Mouse (Mus musculus) ovary, postnatal 36 days (tissue): Measurements from ENCODE around the gene Gxylt1.
"Not testable (repeated sequence)": the region's sequence is repeated elsewhere in the genome, so short reads cannot be mapped to it uniquely, and the experiment has no call there.

Source experiments
- DNase-seq: peaks from one replicate; pipeline ENCODE4 v3.0.0; 2022; ENCODE audit warnings: low spot score, mixed read lengths

The Gxylt1 gene

GRCm38 (mm10) chr15:93274679-93275583 lies at the start of gene Gxylt1:
Gene Gxylt1 (minus strand): TSS chr15:93275179.
- DNase-seq: peak; percentile 100

- no peak for DNase-seq
Measured at GRCm38 (mm10) chr15:93318781-93319180, 43.8 kb upstream of the Gxylt1 start.

GRCm38 (mm10) chr15:93310304-93310703 lies 35.3 kb upstream of the Gxylt1 start:
- DNase-seq: not testable (repeated sequence)

DNA sequence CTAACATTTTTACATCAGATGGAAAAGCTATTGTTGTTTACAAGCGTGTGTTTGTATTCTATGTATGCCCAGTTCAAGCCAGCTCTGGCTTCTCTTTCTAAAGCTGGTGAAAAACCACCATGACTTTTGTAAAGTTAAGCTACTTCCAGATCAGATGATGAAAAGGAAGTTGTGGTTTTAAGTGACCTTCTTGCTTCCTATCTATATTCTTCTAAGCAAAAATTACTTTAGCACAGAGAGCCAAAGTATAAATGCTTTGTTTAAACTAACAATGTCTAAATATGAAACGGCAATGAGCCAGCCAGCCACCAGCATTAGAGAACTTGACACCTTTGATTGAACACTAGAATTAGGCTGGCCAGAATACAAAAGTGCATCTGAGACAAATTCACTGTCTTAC lies 23.2 kb upstream of the Gxylt1 start:
- DNase-seq: no peak

GRCm38 (mm10) chr15:93294483-93294882 lies 19.5 kb upstream of the Gxylt1 start:
- no peak for DNase-seq

- DNase-seq: no peak
Measured at GRCm38 (mm10) chr15:93288321-93288720, 13.3 kb upstream of the Gxylt1 start.

- no peak for DNase-seq
Measured at GRCm38 (mm10) chr15:93287628-93288027, 12.6 kb upstream of the Gxylt1 start.

- DNase-seq: no peak
Measured at GRCm38 (mm10) chr15:93285244-93285643, 10.3 kb upstream of the Gxylt1 start.

- DNase-seq: no peak
Measured at GRCm38 (mm10) chr15:93284326-93284725, 9.3 kb upstream of the Gxylt1 start.

GRCm38 (mm10) chr15:93283349-93283748 lies 8.4 kb upstream of the Gxylt1 start:
- no peak for DNase-seq

DNA sequence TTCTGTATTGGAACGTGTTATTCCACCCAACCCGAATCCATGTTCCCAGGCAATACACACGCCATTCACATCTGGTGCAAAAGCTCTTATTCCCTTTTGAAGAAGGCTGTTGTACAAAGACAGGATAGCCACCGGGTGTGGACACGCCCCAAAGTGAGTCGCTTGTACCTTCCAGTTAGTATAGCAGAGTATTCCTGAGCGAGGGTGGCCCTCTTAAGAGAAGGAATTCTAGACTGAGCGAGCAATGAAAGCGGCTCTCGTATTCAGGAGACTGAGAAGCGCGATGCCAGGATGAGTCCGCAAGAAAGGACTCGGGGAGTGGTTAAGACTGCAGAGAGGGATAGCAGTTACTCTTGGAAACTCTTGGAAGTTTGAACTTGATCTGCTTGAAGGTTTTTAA lies 1.3 kb upstream of the Gxylt1 start:
- no peak for DNase-seq

DNA sequence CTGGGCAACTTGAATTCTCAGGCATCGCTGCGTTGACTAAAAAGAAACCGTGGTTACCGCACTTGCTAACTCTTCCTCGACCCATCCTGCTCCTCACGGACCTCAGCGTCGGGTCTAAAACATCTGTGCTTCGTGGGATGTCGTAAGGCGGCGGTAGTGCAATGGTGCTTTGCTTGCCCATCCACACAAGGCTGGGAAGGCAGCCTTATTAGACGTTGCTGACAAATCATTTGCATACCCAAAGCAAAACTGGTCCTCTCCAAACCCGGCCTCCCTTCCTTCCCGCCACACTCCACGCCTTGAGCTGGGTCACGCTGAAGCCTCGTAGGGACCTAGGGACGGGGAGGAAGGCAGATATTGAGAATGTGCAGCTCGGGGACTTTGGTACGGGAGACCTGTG lies 644 bp upstream of the Gxylt1 start:
- no peak for DNase-seq

GRCm38 (mm10) chr15:93273788-93274678 lies 946 bp downstream of the Gxylt1 start:
- no peak for DNase-seq

GRCm38 (mm10) chr15:93272948-93273347 lies 2.0 kb downstream of the Gxylt1 start:
- no peak for DNase-seq

- no peak for DNase-seq
Measured at GRCm38 (mm10) chr15:93270289-93270855, 4.6 kb downstream of the Gxylt1 start.

- no peak for DNase-seq
Measured at GRCm38 (mm10) chr15:93269572-93269971, 5.4 kb downstream of the Gxylt1 start.

DNA sequence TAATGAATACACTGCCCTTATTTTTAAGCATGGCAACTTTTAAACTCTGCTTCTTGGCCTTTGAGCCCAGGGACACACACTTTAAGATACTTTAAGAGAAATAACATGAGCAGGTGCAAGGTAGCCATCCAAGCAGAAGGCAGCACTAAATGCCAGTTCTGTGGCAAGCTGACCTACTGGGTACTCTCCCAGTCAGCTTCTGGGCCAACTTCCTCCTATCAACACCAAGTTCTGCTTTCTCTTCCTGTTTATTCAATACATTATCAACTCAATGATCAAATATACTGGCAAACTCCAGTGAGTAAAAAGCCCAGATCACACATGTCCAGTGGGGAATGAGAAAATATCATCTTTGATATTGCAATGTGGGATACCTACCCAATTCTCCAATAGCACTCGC lies 7.0 kb downstream of the Gxylt1 start:
- DNase-seq: no peak

DNA sequence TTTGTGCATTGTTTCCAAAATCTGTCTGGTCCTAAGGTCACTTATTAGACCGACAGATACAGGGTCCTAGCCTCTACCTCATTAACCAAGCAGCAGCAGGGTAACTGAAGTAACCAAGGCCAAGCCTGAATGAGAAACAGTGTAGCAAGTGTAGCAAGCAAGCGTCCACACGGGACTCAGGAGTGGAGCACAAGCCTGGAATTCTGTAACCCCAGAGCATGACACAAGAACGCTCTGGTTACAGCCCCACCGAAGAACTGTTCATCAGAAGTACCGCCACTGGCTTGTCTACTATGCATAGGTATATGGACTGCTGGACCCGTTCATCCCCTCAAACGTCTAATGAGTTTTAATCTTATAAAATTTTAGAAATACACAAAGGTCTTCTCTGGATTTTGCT lies 7.5 kb downstream of the Gxylt1 start:
- no peak for DNase-seq

DNA sequence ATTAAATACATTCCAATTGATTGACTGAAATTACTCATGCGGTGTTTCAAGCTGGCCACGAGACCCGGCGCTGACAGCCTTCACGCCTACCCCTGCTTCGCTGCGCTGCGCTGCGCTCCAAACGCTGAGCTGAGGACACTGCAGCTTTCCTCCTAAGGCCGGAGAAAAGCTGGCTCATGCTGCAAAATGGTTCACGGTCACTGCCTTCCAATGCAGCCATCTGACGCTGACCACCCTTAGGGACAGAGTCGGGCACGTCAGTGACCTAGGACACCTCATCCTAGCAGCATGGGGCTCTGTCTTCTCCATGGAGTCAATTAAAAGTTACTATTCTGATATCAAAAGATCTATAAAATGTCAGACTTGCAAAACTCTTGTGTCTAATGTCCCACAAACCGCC lies 8.6 kb downstream of the Gxylt1 start:
- DNase-seq: no peak

- DNase-seq: no peak
Measured at GRCm38 (mm10) chr15:93265728-93266127, 9.3 kb downstream of the Gxylt1 start.

DNA sequence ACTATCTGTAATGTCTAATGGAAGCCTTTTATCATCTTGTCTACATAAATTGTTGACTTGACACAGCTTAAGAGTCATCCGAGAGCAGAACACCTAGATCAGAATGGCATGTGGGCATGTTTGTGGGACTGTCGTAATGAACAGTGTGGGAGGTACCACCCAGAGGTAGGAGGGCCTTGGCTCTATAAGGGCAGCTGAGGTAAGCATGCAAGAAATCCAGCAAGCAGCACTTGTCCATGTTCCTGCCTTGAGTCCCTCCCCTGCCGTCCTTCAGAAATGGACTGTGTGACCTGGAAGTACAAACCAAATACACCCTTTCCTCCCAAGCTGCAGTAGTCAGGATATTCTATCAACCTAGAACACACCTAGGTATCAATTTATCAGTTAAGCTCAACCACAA lies 9.7 kb downstream of the Gxylt1 start:
- no peak for DNase-seq

- DNase-seq: no peak
Measured at GRCm38 (mm10) chr15:93264221-93264620, 10.8 kb downstream of the Gxylt1 start.

GRCm38 (mm10) chr15:93263566-93263965 lies 11.4 kb downstream of the Gxylt1 start:
- DNase-seq: no peak
